Mouse (Mus musculus) C2C12 (cell line): Measurements from ENCODE around the gene Pcdh15. TPM values are rescaled to one million over a fixed set of nuclear protein-coding genes. Genes with fewer than 3 reads are reported as not detected.

Source experiments
- H3K27me3 ChIP-seq: one replicate; pipeline ENCODE4 v1.6.1; 2011; ENCODE audit not compliant: control insufficient read depth, insufficient read depth, insufficient read length
- H3K36me3 ChIP-seq: one replicate; pipeline ENCODE4 v1.6.1; 2011; ENCODE audit not compliant: control insufficient read depth, insufficient read depth
- H3K4me3 ChIP-seq: one replicate; pipeline ENCODE4 v1.5.1; 2011; ENCODE audit warnings: mild to moderate bottlenecking, control low read depth; ENCODE audit not compliant: poor library complexity, insufficient read depth, severe bottlenecking
- H3K79me2 ChIP-seq: one replicate; pipeline ENCODE4 v1.6.1; 2011; ENCODE audit not compliant: control insufficient read depth, insufficient read depth
- H3K79me3 ChIP-seq: one replicate; pipeline ENCODE4 v1.6.1; 2011; ENCODE audit warnings: low read depth, control low read depth
- H3ac ChIP-seq: one replicate; pipeline ENCODE3; 2011; ENCODE audit warnings: low read depth; ENCODE audit not compliant: control insufficient read depth, insufficient read length
- CEBPB ChIP-seq: IDR thresholded peaks from one replicate; pipeline ENCODE4 v1.6.1; 2011; ENCODE audit warnings: low read depth, mild to moderate bottlenecking, control low read depth, moderate library complexity
- CTCF ChIP-seq: IDR thresholded peaks from one replicate; pipeline ENCODE4 v1.5.1; 2011; ENCODE audit not compliant: control insufficient read depth, insufficient read depth, insufficient read length
- FOSL1 ChIP-seq: IDR thresholded peaks from one replicate; pipeline ENCODE4 v1.8.0; 2011; ENCODE audit warnings: mild to moderate bottlenecking, low read length; ENCODE audit not compliant: poor library complexity, insufficient read depth, severe bottlenecking
- MAX ChIP-seq: IDR thresholded peaks from one replicate; pipeline ENCODE4 v1.6.1; 2011; ENCODE audit warnings: mild to moderate bottlenecking, control low read depth
- MYOD1 ChIP-seq: IDR thresholded peaks from one replicate; pipeline ENCODE4 v1.6.1; 2011; ENCODE audit warnings: low read depth; ENCODE audit not compliant: control insufficient read depth, insufficient read length
- MYOG ChIP-seq: IDR thresholded peaks from one replicate; pipeline ENCODE4 v1.6.1; 2011; ENCODE audit not compliant: control insufficient read depth, insufficient read length; ENCODE audit errors: extremely low read depth
- USF1 ChIP-seq: IDR thresholded peaks from one replicate; pipeline ENCODE4 v1.6.1; 2011; ENCODE audit warnings: low read depth, mild to moderate bottlenecking, control low read depth, moderate library complexity
- polyA plus RNA-seq: library from polyadenylated mRNA; unstranded; fragments of >200 nt; fragmentation: generic; extraction: Trizol; gene quantifications from one replicate; pipeline ENCODE4 v1.2.1, GENCODE M21; 2012; ENCODE audit warnings: missing spikeins

Gene Pcdh15
- polyA plus RNA-seq, 1 experiment = 0.54 TPM

DNA sequence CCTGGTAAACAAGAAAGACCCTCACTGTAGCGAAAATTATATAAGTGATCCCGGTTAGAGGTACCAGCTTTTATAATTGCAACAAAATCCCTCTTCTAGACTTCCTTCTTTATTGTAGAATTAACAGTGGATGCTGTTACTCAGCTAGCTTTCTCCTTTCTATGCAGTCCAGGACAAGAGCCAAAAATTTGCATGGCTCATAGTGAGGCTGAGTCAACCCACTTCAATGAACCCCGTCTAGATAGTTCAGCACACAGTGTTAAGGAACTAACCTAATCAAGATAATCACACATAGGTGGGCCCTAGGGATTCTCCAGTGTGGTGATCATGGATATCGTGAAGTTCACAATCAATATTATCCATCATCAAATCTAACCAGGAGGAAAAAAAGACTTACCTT is 1024.3 kb downstream of the Pcdh15 start:
- TF ChIP-seq MYOD1 (no peak), MYOG (no peak), FOSL1 (no peak), CEBPB (no peak), MAX (no peak), USF1 (no peak), CTCF (no peak)
- Histone ChIP-seq H3K79me2 (no peaks in the 10 kb centered on the region), H3K79me3 (no peaks in the 10 kb centered on the region), H3ac (no peak overlapping the region), H3K4me3 (no peak overlapping the region), H3K36me3 (no peaks in the 10 kb centered on the region), H3K27me3 (no peaks in the 10 kb centered on the region)

DNA sequence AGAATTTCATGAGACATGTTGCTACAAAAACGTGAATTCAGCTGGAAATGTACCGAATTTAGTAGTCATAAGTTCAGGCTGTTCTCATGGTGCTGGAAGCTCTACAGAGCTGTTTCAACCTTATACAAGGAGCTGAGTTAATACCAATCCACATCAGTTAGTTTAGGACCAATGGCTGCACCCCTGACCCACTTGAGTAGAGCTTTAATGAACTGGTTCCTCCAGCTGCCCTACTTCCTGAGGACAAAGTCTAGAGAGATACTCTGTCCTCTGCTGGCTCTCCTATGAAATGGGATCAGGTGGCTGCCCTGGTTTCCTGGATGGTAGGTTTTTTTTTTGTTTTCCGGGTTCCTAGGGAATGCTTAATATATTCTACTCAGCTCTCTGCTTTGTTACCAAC is 1030.0 kb downstream of the Pcdh15 start:
- H3K79me3 ChIP-seq = no peaks in the 10 kb centered on the region
- H3K27me3 ChIP-seq = no peaks in the 10 kb centered on the region
- H3ac ChIP-seq = no peak overlapping the region
- no peaks in the 10 kb centered on the region for H3K36me3 ChIP-seq
- H3K79me2 ChIP-seq = no peaks in the 10 kb centered on the region
- no peak overlapping the region for H3K4me3 ChIP-seq
- TF ChIP-seq CEBPB (no peak), MYOD1 (no peak), MYOG (no peak), MAX (no peak), USF1 (no peak), CTCF (no peak), FOSL1 (no peak)

DNA sequence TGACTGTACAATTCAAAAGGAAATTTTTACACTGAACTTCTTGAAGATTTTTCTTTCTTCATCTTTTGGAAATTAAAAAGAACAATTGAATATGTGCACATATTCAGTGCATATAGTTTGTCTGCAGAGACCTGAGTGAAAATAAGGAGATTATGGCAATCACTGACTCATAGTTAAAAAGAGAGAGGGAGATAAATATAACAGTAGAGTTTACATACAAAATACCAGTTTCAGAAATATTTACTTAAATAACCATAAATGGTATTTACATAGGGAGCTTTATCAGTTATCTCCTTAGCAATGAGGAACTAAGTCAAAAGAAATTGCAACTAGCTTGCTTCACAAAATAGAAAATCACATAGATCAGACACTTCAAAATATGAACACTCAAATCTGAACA is 1030.5 kb downstream of the Pcdh15 start:
- H3ac ChIP-seq = no peak overlapping the region
- no peaks in the 10 kb centered on the region for H3K27me3 ChIP-seq
- TF ChIP-seq CEBPB = no peak
- no peak for TF ChIP-seq MYOG
- no peak for TF ChIP-seq FOSL1
- TF ChIP-seq CTCF = no peak
- H3K4me3 ChIP-seq = no peak overlapping the region
- no peaks in the 10 kb centered on the region for H3K79me3 ChIP-seq
- no peaks in the 10 kb centered on the region for H3K79me2 ChIP-seq
- no peaks in the 10 kb centered on the region for H3K36me3 ChIP-seq

DNA sequence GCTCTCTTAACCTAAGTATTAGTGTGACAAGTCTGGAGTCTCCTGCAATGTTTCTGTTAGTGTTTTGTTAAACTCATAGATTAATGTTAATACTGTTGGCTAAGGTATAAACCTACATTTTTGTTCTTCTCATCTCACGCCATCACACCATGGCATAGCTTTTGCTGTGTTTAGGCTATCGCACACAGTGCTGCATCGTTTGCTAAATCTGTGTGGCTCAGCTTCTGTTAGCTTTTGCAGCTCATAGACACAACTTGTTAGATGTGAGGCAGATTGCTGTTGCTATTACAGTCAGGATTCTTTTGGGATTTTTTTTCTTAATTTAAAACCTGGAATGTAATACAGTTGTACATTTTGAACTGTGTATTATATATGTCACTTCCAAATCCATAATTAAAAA is 1031.7 kb downstream of the Pcdh15 start:
- Histone ChIP-seq H3K79me3 (no peaks in the 10 kb centered on the region), H3K36me3 (no peaks in the 10 kb centered on the region), H3K27me3 (no peaks in the 10 kb centered on the region), H3ac (no peak overlapping the region), H3K4me3 (no peak overlapping the region), H3K79me2 (no peaks in the 10 kb centered on the region)
- TF ChIP-seq CEBPB (no peak), MYOG (no peak), CTCF (no peak), FOSL1 (no peak), MYOD1 (no peak), MAX (no peak), USF1 (no peak)

DNA sequence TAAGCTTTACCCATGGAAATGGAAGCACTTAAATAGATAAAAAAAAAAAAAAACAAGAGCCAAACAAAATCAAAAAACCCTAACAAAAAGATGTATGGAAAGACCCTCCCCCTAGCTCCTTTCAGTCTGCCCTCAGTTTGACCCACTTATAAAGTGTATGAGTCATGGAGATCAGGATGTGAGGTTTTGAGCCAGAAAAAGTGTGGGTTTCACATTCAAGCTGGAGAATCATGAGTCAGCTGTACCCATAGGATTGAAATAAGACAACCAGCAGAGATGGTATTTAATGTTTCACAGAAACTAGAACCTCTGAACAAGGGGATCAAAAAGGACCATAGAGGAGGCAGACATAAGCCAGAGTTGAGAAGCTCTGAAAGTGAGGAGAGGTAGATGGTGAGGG is 1048.8 kb downstream of the Pcdh15 start:
- TF ChIP-seq CEBPB = no peak
- TF ChIP-seq MAX = no peak
- no peak for TF ChIP-seq USF1
- no peak for TF ChIP-seq FOSL1
- TF ChIP-seq MYOD1 = no peak
- no peak for TF ChIP-seq CTCF
- no peak for TF ChIP-seq MYOG
- H3K36me3 ChIP-seq = no peaks in the 10 kb centered on the region
- H3K27me3 ChIP-seq = no peaks in the 10 kb centered on the region
- H3K79me2 ChIP-seq = no peaks in the 10 kb centered on the region
- H3K4me3 ChIP-seq = no peak overlapping the region
- no peaks in the 10 kb centered on the region for H3K79me3 ChIP-seq
- no peak overlapping the region for H3ac ChIP-seq

DNA sequence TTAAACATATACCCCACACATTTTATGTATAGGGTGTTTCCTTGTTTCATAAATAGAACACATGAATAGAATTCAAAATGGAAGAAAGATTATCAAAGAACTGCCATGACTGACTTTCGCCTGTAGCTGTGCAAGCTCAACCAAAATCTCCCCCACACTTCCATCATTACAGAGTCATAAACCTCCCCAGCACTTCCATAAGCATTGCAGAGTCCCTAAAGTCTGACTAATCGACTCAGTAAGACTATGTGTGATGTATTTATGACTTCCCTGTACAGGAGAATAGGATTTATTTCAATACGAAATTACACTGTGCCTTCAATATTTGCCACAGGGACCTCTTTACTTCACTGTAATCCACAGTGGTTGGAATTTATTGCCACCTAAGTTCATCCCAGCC is 1082.8 kb downstream of the Pcdh15 start:
- no peaks in the 10 kb centered on the region for H3K27me3 ChIP-seq
- H3ac ChIP-seq = no peak overlapping the region
- no peaks in the 10 kb centered on the region for H3K36me3 ChIP-seq
- no peaks in the 10 kb centered on the region for H3K79me3 ChIP-seq
- no peak overlapping the region for H3K4me3 ChIP-seq
- H3K79me2 ChIP-seq = no peaks in the 10 kb centered on the region
- no peak for TF ChIP-seq FOSL1
- TF ChIP-seq MYOD1 = no peak
- no peak for TF ChIP-seq MYOG
- TF ChIP-seq USF1 = no peak
- TF ChIP-seq CTCF = no peak
- TF ChIP-seq MAX = no peak
